Comparison of ENCODE assay signal across 19 mouse cellular contexts in the genomic region with DNA sequence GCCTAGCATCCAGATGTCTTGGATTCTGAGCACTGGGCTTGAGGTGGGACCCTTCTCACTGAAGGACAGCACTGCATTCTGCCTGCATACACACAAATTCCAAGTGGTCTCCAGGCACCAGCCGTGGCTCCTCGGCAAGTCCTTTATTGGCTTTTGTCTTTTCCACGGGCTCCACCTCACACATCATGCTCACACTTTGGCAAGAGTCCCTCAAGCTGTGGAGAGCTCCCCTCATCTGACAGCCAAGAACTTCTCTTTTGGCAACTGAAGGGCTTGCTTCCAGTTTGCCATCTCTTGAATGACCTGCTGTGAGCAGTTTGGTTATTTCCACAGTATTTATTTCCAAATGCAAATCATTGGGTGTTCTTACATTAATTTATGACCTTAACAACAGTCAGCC. TPM values are rescaled to one million over a fixed set of nuclear protein-coding genes. Genes with fewer than 3 reads are reported as not detected.
A peak's percentile ranks its signal among the peaks of the same experiment; 100 is the strongest.
DNase-seq lines count a peak whose midpoint lies in the region; ATAC-seq lines count a peak whose summit lies in the region.
"Had no signal": no experiment of that assay in that cellular context is flagged by ENCODE, and none has a peak within 500 bp of the region (broad histone marks: within the 10 kb centered on the region; RNA-seq: fewer than 3 reads in every experiment).

No protein-coding gene starts in this region.

- H3K4me2 ChIP-seq in forebrain, embryonic 11.5 days (ENCODE audit: low read depth, low read length, severe bottlenecking): no peak overlapping the region
- H3K4me2 ChIP-seq in forebrain, embryonic 15.5 days (replicated peaks): no peak overlapping the region
- H3K4me2 ChIP-seq: hindbrain, embryonic 15.5 days; kidney, embryonic 15.5 days; midbrain, embryonic 13.5 days; stomach, embryonic 15.5 days had no signal

- intact Hi-C loops in left cerebral cortex, postnatal 4 days (cut with DNase I): no loop called here

- no peak overlapping the region for H3K9ac ChIP-seq in forebrain, embryonic 11.5 days (ENCODE audit: low read length)
- H3K9ac ChIP-seq in forebrain, embryonic 15.5 days (replicated peaks): no peak overlapping the region
- H3K9ac ChIP-seq: hindbrain, embryonic 15.5 days; kidney, embryonic 15.5 days; liver, embryonic 14.5 days; midbrain, embryonic 13.5 days; stomach, embryonic 15.5 days had no signal

- H3K4me3 ChIP-seq in forebrain, embryonic 11.5 days (ENCODE audit: low read depth, low read length): no peak overlapping the region
- H3K4me3 ChIP-seq in forebrain, embryonic 15.5 days: no peak overlapping the region
- H3K4me3 ChIP-seq: embryonic facial prominence, embryonic 10.5 days; hindbrain, embryonic 15.5 days; kidney, embryonic 15.5 days; midbrain, embryonic 13.5 days; myocyte; stomach, embryonic 15.5 days had no signal

- H3K4me1 ChIP-seq in forebrain, embryonic 11.5 days (replicated peaks; ENCODE audit: control insufficient read depth, insufficient read depth, low read length): no peaks in the 10 kb centered on the region; the same call in 1 of the 2 replicates
- H3K4me1 ChIP-seq in forebrain, embryonic 15.5 days: peaks cover 35% of the 10 kb centered on the region
- H3K4me1 ChIP-seq: stomach, embryonic 15.5 days had no signal

- DNase-seq in forebrain, embryonic 11.5 days (ENCODE audit: low spot score): peak; percentile 38
- DNase-seq in left cerebral cortex, postnatal 4 days: peak; percentile 43
- no peak for DNase-seq in left cerebral cortex, adult 18-20 months (ENCODE audit: low spot score in 2 of 2)
- peak; percentile 78 for DNase-seq in brain, adult 2 months (ENCODE audit: low read depth, low spot score)
- peak; percentile 14 to 29 for DNase-seq in cerebellum, postnatal 36 days
- DNase-seq in testis, postnatal 10 days (ENCODE audit: low spot score): no peak
- DNase-seq: gastrocnemius, postnatal 36 days; kidney, postnatal 4 days; right cerebral cortex, postnatal 25 days had no signal

- 95% methylated on average over 3 of the region's 3 CpGs for WGBS in forebrain, embryonic 11.5 days
- 55% methylated on average over 3 of the region's 3 CpGs for WGBS in forebrain, embryonic 15.5 days

- no peak overlapping the region for H3K27ac ChIP-seq in forebrain, embryonic 11.5 days (ENCODE audit: low read depth, low read length)
- no peak overlapping the region; the same call in 1 of the 2 replicates for H3K27ac ChIP-seq in forebrain, embryonic 15.5 days (replicated peaks)
- H3K27ac ChIP-seq: embryonic facial prominence, embryonic 10.5 days; hindbrain, embryonic 15.5 days; kidney, embryonic 15.5 days; liver, embryonic 14.5 days; midbrain, embryonic 13.5 days; stomach, embryonic 15.5 days had no signal

- H3K9me3 ChIP-seq in forebrain, embryonic 11.5 days (ENCODE audit: control insufficient read depth, low read length): no peaks in the 10 kb centered on the region
- no peaks in the 10 kb centered on the region for H3K9me3 ChIP-seq in forebrain, embryonic 15.5 days
- H3K9me3 ChIP-seq: embryonic facial prominence, embryonic 10.5 days; hindbrain, embryonic 15.5 days; kidney, embryonic 15.5 days; midbrain, embryonic 13.5 days; stomach, embryonic 15.5 days had no signal

- H3K27me3 ChIP-seq in forebrain, embryonic 11.5 days (ENCODE audit: control insufficient read depth, insufficient read depth, low read length): no peaks in the 10 kb centered on the region
- no peaks in the 10 kb centered on the region for H3K27me3 ChIP-seq in forebrain, embryonic 15.5 days
- H3K27me3 ChIP-seq: hindbrain, embryonic 15.5 days; kidney, embryonic 15.5 days; midbrain, embryonic 13.5 days; stomach, embryonic 15.5 days had no signal

- ATAC-seq in forebrain, embryonic 11.5 days (replicated peaks; ENCODE audit: low FRiP score): no peak
- no peak for ATAC-seq in forebrain, embryonic 15.5 days (replicated peaks)
- ATAC-seq: forebrain, embryonic 16.5 days; intestine, postnatal 0 days; midbrain, embryonic 13.5 days had no signal

- H3K36me3 ChIP-seq in forebrain, embryonic 11.5 days (ENCODE audit: control insufficient read depth, insufficient read depth, low read length): no peaks in the 10 kb centered on the region
- H3K36me3 ChIP-seq in forebrain, embryonic 15.5 days: no peaks in the 10 kb centered on the region
- H3K36me3 ChIP-seq: embryonic facial prominence, embryonic 10.5 days; hindbrain, embryonic 15.5 days; kidney, embryonic 15.5 days; midbrain, embryonic 13.5 days; stomach, embryonic 15.5 days had no signal

RNA-seq across cellular contexts. Expression of a gene that starts 30.6 kb away (rescaled TPM):
- 1.0 and 1.8 TPM in 2 replicates for polyA plus RNA-seq in forebrain, embryonic 11.5 days (2014; fragmentation: Nextera tagmentation; extraction: Ambion mirVana)
- polyA plus RNA-seq in forebrain, embryonic 15.5 days (2015; fragmentation: Nextera tagmentation; extraction: Ambion mirVana): 119 and 121 TPM in 2 replicates
- total RNA-seq in left cerebral cortex, postnatal 4 days (2021): 100 to 1,000 TPM; 593 to 607 TPM
- total RNA-seq in left cerebral cortex, adult 18-20 months (2021): 100 to 1,000 TPM; 618 to 648 TPM

Comparison
In these comparisons a context has a peak if more than half of its experiments do, and no peak if none do; other contexts are left out.
1. DNase-seq: peak in forebrain, embryonic 11.5 days (single experiment), left cerebral cortex, postnatal 4 days (single experiment), brain, adult 2 months (single experiment) and cerebellum, postnatal 36 days (2 of 2); none in left cerebral cortex, adult 18-20 months (0 of 2) and testis, postnatal 10 days (single experiment).